Mouse (Mus musculus): ENCODE data around the gene Acvrl1. TPM values are rescaled to one million over a fixed set of nuclear protein-coding genes. Genes with fewer than 3 reads are reported as not detected.

Acvrl1 gene
- polyA plus RNA-seq, 1 experiment, result 4.8 TPM

- Histone ChIP-seq H3K27me3 (ENCODE audit: control insufficient read depth, insufficient read depth, low read length) (no peaks in the 10 kb centered on the region), H3K27ac (ENCODE audit: control insufficient read depth, insufficient read depth, low read depth, low read length) (no peak overlapping the region), H3K4me1 (ENCODE audit: control insufficient read depth, insufficient read depth, low read length) (no peaks in the 10 kb centered on the region), H3K4me3 (ENCODE audit: control insufficient read depth, low read depth, low read length) (no peak overlapping the region), H3K36me3 (ENCODE audit: control insufficient read depth, insufficient read depth, low read length) (no peaks in the 10 kb centered on the region)
- TF ChIP-seq POLR2A (IDR thresholded peaks at IDR 0.05; ENCODE audit: control insufficient read depth, low read depth, low read length), result no peak
- TF ChIP-seq CTCF (IDR thresholded peaks at IDR 0.05; ENCODE audit: control insufficient read depth, insufficient read depth, insufficient replicate concordance, low read depth, low read length), result no peak
Measured at GRCm38 (mm10) chr15:101164291-101164690, 36.0 kb downstream of the Acvrl1 start.

- H3K27ac ChIP-seq (ENCODE audit: control insufficient read depth, insufficient read depth, low read depth, low read length), result no peak overlapping the region
- H3K4me3 ChIP-seq (ENCODE audit: control insufficient read depth, low read depth, low read length), result no peak overlapping the region
- TF ChIP-seq CTCF (IDR thresholded peaks at IDR 0.05; ENCODE audit: control insufficient read depth, insufficient read depth, insufficient replicate concordance, low read depth, low read length), result no peak
- TF ChIP-seq POLR2A (IDR thresholded peaks at IDR 0.05; ENCODE audit: control insufficient read depth, low read depth, low read length), result no peak
- H3K36me3 ChIP-seq (ENCODE audit: control insufficient read depth, insufficient read depth, low read length), result no peaks in the 10 kb centered on the region
- no peaks in the 10 kb centered on the region for H3K4me1 ChIP-seq (ENCODE audit: control insufficient read depth, insufficient read depth, low read length)
- no peaks in the 10 kb centered on the region for H3K27me3 ChIP-seq (ENCODE audit: control insufficient read depth, insufficient read depth, low read length)
Measured at GRCm38 (mm10) chr15:101165658-101166437, 37.5 kb downstream of the Acvrl1 start.

DNA sequence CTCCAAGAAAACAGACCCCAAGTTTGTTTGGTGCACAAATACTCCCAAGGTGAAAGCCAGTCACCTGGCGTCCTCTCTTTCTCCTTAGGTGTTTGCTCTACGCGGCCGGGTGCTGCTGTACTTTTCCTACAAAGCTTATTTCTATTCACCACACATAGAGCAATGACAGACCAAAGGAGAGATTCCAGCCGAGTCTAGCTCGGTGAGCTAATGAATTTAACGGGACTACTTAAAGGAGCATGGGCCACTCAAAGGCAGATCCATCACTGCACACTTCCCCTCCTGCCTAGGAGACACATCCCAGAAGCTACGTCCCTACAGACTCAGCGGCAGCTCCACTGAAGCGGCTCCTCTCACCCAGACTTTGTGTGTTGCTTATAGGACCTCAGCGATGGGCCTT is 39.2 kb downstream of the Acvrl1 start:
- H3K36me3 ChIP-seq (ENCODE audit: control insufficient read depth, insufficient read depth, low read length), result no peaks in the 10 kb centered on the region
- H3K27ac ChIP-seq (ENCODE audit: control insufficient read depth, insufficient read depth, low read depth, low read length), result no peak overlapping the region
- H3K27me3 ChIP-seq (ENCODE audit: control insufficient read depth, insufficient read depth, low read length), result no peaks in the 10 kb centered on the region
- TF ChIP-seq POLR2A (IDR thresholded peaks at IDR 0.05; ENCODE audit: control insufficient read depth, low read depth, low read length), result no peak
- TF ChIP-seq CTCF (IDR thresholded peaks at IDR 0.05; ENCODE audit: control insufficient read depth, insufficient read depth, insufficient replicate concordance, low read depth, low read length), result no peak
- H3K4me1 ChIP-seq (ENCODE audit: control insufficient read depth, insufficient read depth, low read length), result no peaks in the 10 kb centered on the region
- H3K4me3 ChIP-seq (ENCODE audit: control insufficient read depth, low read depth, low read length), result no peak overlapping the region

DNA sequence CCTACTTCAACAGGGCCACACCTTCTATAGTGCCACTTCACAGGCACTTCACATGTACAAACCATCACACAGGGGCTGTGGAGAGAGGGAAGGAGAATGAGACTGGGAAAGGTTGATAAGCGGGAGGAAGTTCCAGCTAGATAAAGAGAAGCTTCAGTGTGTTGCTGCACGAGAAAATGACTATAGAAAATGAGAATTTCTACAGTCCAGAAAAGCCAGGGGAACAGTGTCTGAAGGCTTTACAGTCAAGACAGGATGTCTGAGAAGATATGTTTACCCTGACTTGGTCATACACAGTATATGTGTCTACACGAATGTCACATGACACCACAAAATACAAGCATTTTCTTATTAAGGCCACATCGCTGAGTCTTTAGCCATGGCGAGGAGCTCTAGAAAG is 41.6 kb downstream of the Acvrl1 start:
- Histone ChIP-seq H3K36me3 (ENCODE audit: control insufficient read depth, insufficient read depth, low read length) (no peaks in the 10 kb centered on the region), H3K4me3 (ENCODE audit: control insufficient read depth, low read depth, low read length) (no peak overlapping the region), H3K27me3 (ENCODE audit: control insufficient read depth, insufficient read depth, low read length) (no peaks in the 10 kb centered on the region), H3K4me1 (ENCODE audit: control insufficient read depth, insufficient read depth, low read length) (peaks cover 9% of the 10 kb centered on the region), H3K27ac (ENCODE audit: control insufficient read depth, insufficient read depth, low read depth, low read length) (no peak overlapping the region)
- TF ChIP-seq CTCF (IDR thresholded peaks at IDR 0.05; ENCODE audit: control insufficient read depth, insufficient read depth, insufficient replicate concordance, low read depth, low read length) (no peak), POLR2A (IDR thresholded peaks at IDR 0.05; ENCODE audit: control insufficient read depth, low read depth, low read length) (no peak)

- Histone ChIP-seq H3K27me3 (ENCODE audit: control insufficient read depth, insufficient read depth, low read length) (no peaks in the 10 kb centered on the region), H3K4me1 (ENCODE audit: control insufficient read depth, insufficient read depth, low read length) (peaks cover 12% of the 10 kb centered on the region), H3K36me3 (ENCODE audit: control insufficient read depth, insufficient read depth, low read length) (no peaks in the 10 kb centered on the region), H3K27ac (ENCODE audit: control insufficient read depth, insufficient read depth, low read depth, low read length) (no peak overlapping the region), H3K4me3 (ENCODE audit: control insufficient read depth, low read depth, low read length) (no peak overlapping the region)
- TF ChIP-seq POLR2A (IDR thresholded peaks at IDR 0.05; ENCODE audit: control insufficient read depth, low read depth, low read length) (no peak), CTCF (IDR thresholded peaks at IDR 0.05; ENCODE audit: control insufficient read depth, insufficient read depth, insufficient replicate concordance, low read depth, low read length) (no peak)
Measured at GRCm38 (mm10) chr15:101170413-101170980, 42.2 kb downstream of the Acvrl1 start.

DNA sequence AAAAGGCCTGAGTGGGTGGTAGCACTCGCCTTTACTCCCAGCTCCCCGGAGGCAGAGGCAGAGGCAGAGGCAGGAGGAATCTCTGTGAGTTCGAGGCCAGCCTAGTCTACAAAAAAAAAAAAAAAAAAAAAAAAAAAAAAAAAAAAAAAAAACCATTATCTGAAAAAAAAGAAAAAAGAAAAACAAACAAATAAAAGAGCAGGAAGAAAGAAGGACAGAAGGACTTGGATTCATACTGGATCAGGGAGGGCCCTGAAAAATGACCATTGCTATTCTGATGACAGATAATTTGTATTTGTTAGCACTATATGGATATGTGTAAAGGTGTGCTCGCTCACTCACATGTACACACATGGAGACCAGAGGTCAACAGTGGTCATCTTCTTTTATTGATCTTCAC is 43.0 kb downstream of the Acvrl1 start:
- H3K4me3 ChIP-seq (ENCODE audit: control insufficient read depth, low read depth, low read length), result no peak overlapping the region

GRCm38 (mm10) chr15:101172016-101172415 is 43.7 kb downstream of the Acvrl1 start:
- TF ChIP-seq POLR2A (IDR thresholded peaks at IDR 0.05; ENCODE audit: control insufficient read depth, low read depth, low read length), result no peak
- no peak for TF ChIP-seq CTCF (IDR thresholded peaks at IDR 0.05; ENCODE audit: control insufficient read depth, insufficient read depth, insufficient replicate concordance, low read depth, low read length)
- Histone ChIP-seq H3K36me3 (ENCODE audit: control insufficient read depth, insufficient read depth, low read length) (no peaks in the 10 kb centered on the region), H3K4me3 (ENCODE audit: control insufficient read depth, low read depth, low read length) (no peak overlapping the region), H3K27ac (ENCODE audit: control insufficient read depth, insufficient read depth, low read depth, low read length) (no peak overlapping the region), H3K4me1 (ENCODE audit: control insufficient read depth, insufficient read depth, low read length) (peaks cover 15% of the 10 kb centered on the region), H3K27me3 (ENCODE audit: control insufficient read depth, insufficient read depth, low read length) (no peaks in the 10 kb centered on the region)

More for the DNA sequence above, 43.0 kb downstream of the Acvrl1 start:
- Histone ChIP-seq H3K27ac (ENCODE audit: control insufficient read depth, insufficient read depth, low read depth, low read length) (no peak overlapping the region), H3K36me3 (ENCODE audit: control insufficient read depth, insufficient read depth, low read length) (no peaks in the 10 kb centered on the region), H3K4me1 (ENCODE audit: control insufficient read depth, insufficient read depth, low read length) (peaks cover 15% of the 10 kb centered on the region), H3K27me3 (ENCODE audit: control insufficient read depth, insufficient read depth, low read length) (no peaks in the 10 kb centered on the region)
- TF ChIP-seq CTCF (IDR thresholded peaks at IDR 0.05; ENCODE audit: control insufficient read depth, insufficient read depth, insufficient replicate concordance, low read depth, low read length) (no peak), POLR2A (IDR thresholded peaks at IDR 0.05; ENCODE audit: control insufficient read depth, low read depth, low read length) (no peak)

Data from testis, adult 2 months (tissue).